Mouse (Mus musculus) kidney, postnatal 0 days (tissue): Measurements from ENCODE around the gene Pde4d. TPM values are rescaled to one million over a fixed set of nuclear protein-coding genes. Genes with fewer than 3 reads are reported as not detected.

ENCODE experiments used
- ATAC-seq: fragments of 200-750 bp; cut with Nextera tagmentation; replicated peaks from 2 replicates; pipeline ENCODE4 v1.8.0; 2017; ENCODE audit warnings: low read depth, moderate number of reproducible peaks, moderate TSS enrichment, moderate library complexity; ENCODE audit not compliant: low FRiP score
- DNase-seq: peaks from one replicate; pipeline ENCODE4 v3.0.0-alpha.2; 2016; ENCODE audit warnings: low spot score
- H3K27ac ChIP-seq: fragments of 300-500 bp; sonication (generic); 2 replicates; pipeline ENCODE4 v1.5.1; 2014; ENCODE audit warnings: mild to moderate bottlenecking
- H3K27me3 ChIP-seq: fragments of 300-500 bp; sonication (generic); 2 replicates; pipeline ENCODE4 v1.6.1; 2014; ENCODE audit warnings: low read length, mixed read lengths; ENCODE audit not compliant: insufficient read depth
- H3K36me3 ChIP-seq: fragments of 300-500 bp; sonication (generic); 2 replicates; pipeline ENCODE4 v1.6.1; 2014; ENCODE audit warnings: low read length, mixed read lengths; ENCODE audit not compliant: insufficient read depth
- H3K4me1 ChIP-seq: fragments of 300-500 bp; sonication (generic); replicated peaks from 2 replicates; pipeline ENCODE4 v1.6.1; 2014; ENCODE audit warnings: antibody characterized with exemption, low read length, mixed read lengths; ENCODE audit not compliant: insufficient read depth
- H3K4me2 ChIP-seq: fragments of 300-500 bp; sonication (generic); 2 replicates; pipeline ENCODE4 v1.6.1; 2014; ENCODE audit warnings: mild to moderate bottlenecking, low read length, moderate library complexity, mixed read lengths
- H3K4me3 ChIP-seq: fragments of 300-500 bp; sonication (generic); replicated peaks from 2 replicates; pipeline ENCODE4 v1.5.1; 2014; ENCODE audit warnings: low read depth, low read length
- H3K9ac ChIP-seq: fragments of 300-500 bp; sonication (generic); 2 replicates; pipeline ENCODE4 v1.6.1; 2014; ENCODE audit warnings: low read depth, low read length
- H3K9me3 ChIP-seq: fragments of 300-500 bp; sonication (generic); replicated peaks from 2 replicates; pipeline ENCODE4 v1.6.1; 2016; ENCODE audit warnings: low read length, inconsistent platforms, mixed read lengths
- CTCF ChIP-seq: IDR thresholded peaks from 2 replicates; pipeline ENCODE4 v1.5.1; 2016; ENCODE audit warnings: antibody characterized with exemption, low read depth, mild to moderate bottlenecking, moderate library complexity
- WGBS: fragments of 180-500 bp; shearing (Covaris S2); extraction: QIAGEN DNeasy Blood & Tissue Kit; methylation state at CpG from one replicate; pipeline ENCODE4 v1.1.7; 2014; 5-methylcytosine and 5-hydroxymethylcytosine counted together
- polyA plus RNA-seq: library from polyadenylated mRNA; unstranded; fragments of >200 nt; fragmentation: Nextera tagmentation; extraction: Ambion mirVana; gene quantifications from 2 replicates; pipeline ENCODE4 v1.2.1, GENCODE M21; 2015

Gene Pde4d
- polyA plus RNA-seq, 1 experiment from 2014 or later, result 7.1 TPM

DNA sequence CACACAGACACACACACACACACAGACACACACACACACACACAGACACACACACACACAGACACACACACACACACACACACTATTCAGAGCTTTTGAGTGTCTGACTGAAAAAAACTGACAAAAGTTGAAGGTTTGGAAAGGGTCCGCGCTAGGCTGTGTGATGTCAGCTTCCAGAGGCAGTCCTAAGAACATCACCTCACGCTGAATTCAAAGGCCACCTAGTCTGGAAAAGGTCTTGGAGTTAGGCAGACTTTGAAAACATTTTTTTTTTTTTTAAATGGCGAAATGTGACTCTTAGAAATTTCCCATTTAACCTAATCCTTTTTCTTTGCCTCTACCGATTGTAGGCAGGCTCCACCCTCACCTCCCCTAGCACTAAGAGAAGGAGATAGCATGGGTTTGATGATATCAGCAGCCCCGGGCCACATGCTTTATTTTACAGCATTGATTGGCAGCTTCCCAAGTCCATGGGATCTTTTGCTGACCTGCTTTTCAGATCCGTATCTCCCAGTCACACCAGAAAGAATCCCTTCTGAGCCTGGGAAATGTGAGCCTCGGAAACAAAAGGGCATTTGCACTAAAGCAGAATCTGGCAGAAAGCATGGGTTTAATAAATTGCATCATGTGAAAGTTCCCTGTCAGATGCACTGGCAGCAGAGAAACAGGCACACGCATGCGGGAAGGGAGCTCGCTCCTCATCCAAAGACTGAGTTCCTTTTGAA is 1373.7 kb downstream of the Pde4d start:
- ATAC-seq (no peak), DNase-seq (peak; percentile 51)
- 16% methylated on average over 11 of the region's 11 CpGs for WGBS
- no peaks in the 10 kb centered on the region for H3K27me3 ChIP-seq
- peak overlapping the region; percentile 43 for H3K4me2 ChIP-seq
- H3K4me1 ChIP-seq, result peaks cover 18% of the 10 kb centered on the region; the same call in 1 of the 2 replicates
- 0 out of 2 replicates have a peak overlapping the region, but pooled peaks have one; percentile 14 for H3K4me3 ChIP-seq
- peak overlapping the region; percentile 42 for H3K27ac ChIP-seq
- no peak overlapping the region for H3K9ac ChIP-seq
- no peaks in the 10 kb centered on the region for H3K9me3 ChIP-seq
- TF ChIP-seq CTCF, result no peak
- H3K36me3 ChIP-seq, result no peaks in the 10 kb centered on the region

GRCm38 (mm10) chr13:109825891-109826290 is 1376.1 kb downstream of the Pde4d start:
- no peak for TF ChIP-seq CTCF
- H3K9me3 ChIP-seq, result no peaks in the 10 kb centered on the region
- H3K36me3 ChIP-seq, result no peaks in the 10 kb centered on the region
- no peak overlapping the region for H3K9ac ChIP-seq
- H3K27me3 ChIP-seq, result no peaks in the 10 kb centered on the region
- H3K27ac ChIP-seq, result no peak overlapping the region
- H3K4me1 ChIP-seq, result peaks cover 8% of the 10 kb centered on the region; the same call in 1 of the 2 replicates
- no peak overlapping the region for H3K4me3 ChIP-seq
- WGBS, result 83% methylated on average over 6 of the region's 6 CpGs
- no peak overlapping the region for H3K4me2 ChIP-seq
- no peak for DNase-seq
- ATAC-seq, result no peak

GRCm38 (mm10) chr13:109827341-109827740 is 1377.6 kb downstream of the Pde4d start:
- no peak overlapping the region for H3K4me2 ChIP-seq
- H3K9me3 ChIP-seq, result no peaks in the 10 kb centered on the region
- no peak overlapping the region for H3K27ac ChIP-seq
- 87% methylated on average over 6 of the region's 6 CpGs for WGBS
- no peak overlapping the region for H3K4me3 ChIP-seq
- H3K4me1 ChIP-seq, result 0 out of 2 replicates have a peak, but pooled peaks cover 6% of the 10 kb centered on the region
- TF ChIP-seq CTCF, result no peak
- no peak overlapping the region for H3K9ac ChIP-seq
- ATAC-seq (no peak), DNase-seq (no peak)
- no peaks in the 10 kb centered on the region for H3K27me3 ChIP-seq
- no peaks in the 10 kb centered on the region for H3K36me3 ChIP-seq

GRCm38 (mm10) chr13:109827909-109828308 is 1378.2 kb downstream of the Pde4d start:
- Histone ChIP-seq H3K9ac (no peak overlapping the region), H3K4me1 (0 out of 2 replicates have a peak, but pooled peaks cover 6% of the 10 kb centered on the region), H3K4me2 (no peak overlapping the region), H3K9me3 (no peaks in the 10 kb centered on the region), H3K4me3 (no peak overlapping the region), H3K27me3 (no peaks in the 10 kb centered on the region), H3K27ac (no peak overlapping the region), H3K36me3 (no peaks in the 10 kb centered on the region)
- TF ChIP-seq CTCF, result no peak
- 81% methylated on average over 3 of the region's 3 CpGs for WGBS
- no peak for DNase-seq
- no peak for ATAC-seq

DNA sequence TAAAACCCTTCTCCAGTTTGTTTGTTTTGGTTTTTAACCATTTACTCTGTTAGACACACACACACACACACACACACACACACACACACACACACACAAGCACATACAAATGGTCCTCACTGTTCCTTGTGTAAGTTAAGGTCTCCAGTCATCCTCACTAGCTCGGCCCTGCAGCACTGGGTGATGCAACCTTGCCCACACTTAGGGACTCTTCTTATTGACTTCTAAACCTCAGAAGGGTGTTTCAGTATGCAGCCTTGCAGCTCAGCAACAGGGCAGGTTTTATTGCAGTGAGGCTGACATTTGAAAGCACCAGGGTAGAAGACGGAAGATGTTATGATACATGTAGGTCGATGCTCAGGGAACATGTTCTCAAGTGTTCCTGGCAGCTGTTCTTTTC is 1379.7 kb downstream of the Pde4d start:
- H3K9ac ChIP-seq, result no peak overlapping the region
- TF ChIP-seq CTCF, result no peak
- no peaks in the 10 kb centered on the region for H3K9me3 ChIP-seq
- H3K4me2 ChIP-seq, result no peak overlapping the region
- no peak overlapping the region for H3K4me3 ChIP-seq
- H3K36me3 ChIP-seq, result no peaks in the 10 kb centered on the region
- ATAC-seq (no peak), DNase-seq (no peak)
- H3K27me3 ChIP-seq, result no peaks in the 10 kb centered on the region
- H3K27ac ChIP-seq, result no peak overlapping the region
- 0 out of 2 replicates have a peak, but pooled peaks cover 3% of the 10 kb centered on the region for H3K4me1 ChIP-seq
- WGBS, result 71% methylated on average over 3 of the region's 3 CpGs

GRCm38 (mm10) chr13:109834935-109835334 is 1385.2 kb downstream of the Pde4d start:
- 94% methylated on average over 3 of the region's 3 CpGs for WGBS
- no peak overlapping the region for H3K4me2 ChIP-seq
- H3K9ac ChIP-seq, result no peak overlapping the region
- H3K27me3 ChIP-seq, result no peaks in the 10 kb centered on the region
- H3K4me3 ChIP-seq, result no peak overlapping the region
- no peaks in the 10 kb centered on the region for H3K4me1 ChIP-seq
- H3K9me3 ChIP-seq, result no peaks in the 10 kb centered on the region
- H3K36me3 ChIP-seq, result no peaks in the 10 kb centered on the region
- no peak for TF ChIP-seq CTCF
- ATAC-seq, result no peak
- no peak for DNase-seq
- H3K27ac ChIP-seq, result no peak overlapping the region

DNA sequence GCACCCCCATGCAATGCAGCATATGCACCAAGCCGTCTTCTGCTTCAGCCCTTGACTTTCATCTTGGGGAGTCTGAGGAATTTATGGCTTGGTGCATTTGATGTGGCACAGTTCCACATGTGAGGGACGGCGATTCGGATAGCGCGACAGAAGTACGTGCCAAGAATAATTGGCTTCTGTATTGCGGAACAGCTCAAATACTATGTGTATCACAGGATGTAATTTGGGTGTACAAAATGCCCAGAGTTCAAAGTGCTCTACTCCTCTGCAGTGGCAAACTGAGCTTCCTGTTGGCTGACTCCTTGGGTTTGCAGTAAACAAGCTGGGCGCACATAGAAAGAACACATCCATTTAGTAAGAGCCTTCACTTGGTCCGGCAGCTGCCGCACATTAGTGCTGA is 1387.7 kb downstream of the Pde4d start:
- ATAC-seq (no peak), DNase-seq (peak; percentile 22)
- no peak for TF ChIP-seq CTCF
- Histone ChIP-seq H3K4me3 (no peak overlapping the region), H3K27ac (no peak overlapping the region), H3K9ac (no peak overlapping the region), H3K9me3 (no peaks in the 10 kb centered on the region), H3K4me1 (no peaks in the 10 kb centered on the region), H3K27me3 (no peaks in the 10 kb centered on the region), H3K36me3 (no peaks in the 10 kb centered on the region), H3K4me2 (peak overlapping the region; percentile 13; the same call in 1 of the 2 replicates)
- WGBS, result 52% methylated on average over 11 of the region's 11 CpGs
